Mouse (Mus musculus) gastrocnemius, adult 8-10 months (tissue): ENCODE results near the gene Ffar3. TPM values are rescaled to one million over a fixed set of nuclear protein-coding genes. Genes with fewer than 3 reads are reported as not detected.
"Not testable (repeated sequence)": the region's sequence is repeated elsewhere in the genome, so short reads cannot be mapped to it uniquely, and the experiment has no call there.

Source experiments
- DNase-seq, 2 experiments: peaks; one replicate each; pipeline ENCODE4 v3.0.0; 2022; ENCODE audit warnings: low spot score in 2 of 2
- total RNA-seq, 4 experiments: library from RNA; stranded (reverse); gene quantifications; 2 replicates each; pipeline ENCODE4 v1.2.4; 2022

The Ffar3 gene
- total RNA-seq, 4 experiments from 2014 or later = not detected

- no peak for DNase-seq
Observed at GRCm38 (mm10) chr7:30844676-30845297, 11.2 kb downstream of the Ffar3 start.

DNA sequence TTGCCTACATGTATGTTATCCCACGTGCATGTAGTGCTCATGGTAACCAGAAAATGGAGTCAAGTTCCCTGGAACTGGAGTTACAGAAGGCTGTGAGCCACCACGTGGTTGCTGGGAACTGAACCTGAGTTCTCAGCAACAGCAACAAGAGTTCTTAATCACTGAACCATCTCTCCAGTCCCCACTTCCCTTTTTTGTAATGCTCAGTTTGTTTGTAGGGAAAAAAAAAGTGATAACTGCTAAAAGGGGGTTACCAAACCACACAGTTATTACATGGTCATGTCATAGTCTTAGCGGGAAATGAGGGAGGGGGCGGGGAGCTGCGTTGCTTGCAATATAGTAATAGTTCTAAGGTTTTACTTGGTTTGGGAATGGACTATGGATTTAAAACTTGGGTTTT lies 13.9 kb downstream of the Ffar3 start:
- DNase-seq = no peak

DNA sequence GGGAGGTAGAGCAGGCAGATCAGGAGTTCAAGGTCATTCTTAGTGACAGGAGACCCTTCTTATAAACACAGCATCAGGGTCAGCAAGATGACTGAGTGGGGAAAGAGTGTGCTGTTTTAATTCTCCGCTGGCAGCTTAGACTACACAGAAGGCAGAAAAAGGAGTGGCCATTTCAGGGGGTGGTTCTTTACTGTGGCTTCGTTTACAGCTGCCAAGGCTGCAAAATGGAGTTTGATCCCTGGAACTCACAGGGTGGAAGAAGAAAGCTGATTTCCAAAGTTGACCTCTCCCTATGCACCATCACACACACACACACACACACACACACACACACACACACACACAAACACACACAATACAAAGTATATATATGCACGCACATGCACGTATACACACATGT lies 14.6 kb downstream of the Ffar3 start:
- DNase-seq = no peak

GRCm38 (mm10) chr7:30840306-30840705 lies 15.7 kb downstream of the Ffar3 start:
- no peak for DNase-seq

DNA sequence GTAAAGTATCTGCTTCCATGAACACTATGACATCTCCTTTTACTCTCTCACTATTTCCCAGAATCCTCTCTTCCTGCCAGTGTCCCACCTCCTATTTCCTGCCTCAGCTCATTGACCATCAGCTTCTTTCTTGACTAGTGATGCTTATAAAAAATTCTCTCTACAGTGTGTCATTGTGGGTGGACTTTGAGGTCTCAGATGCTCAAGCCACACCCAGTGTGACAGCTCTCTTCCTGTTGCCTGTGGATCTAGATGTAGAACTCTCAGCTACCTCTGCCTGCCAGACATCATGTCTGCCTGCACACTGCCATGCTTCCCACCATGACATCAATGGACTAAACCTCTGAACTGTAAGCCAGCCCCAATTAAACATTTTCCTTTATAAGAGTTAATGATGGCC lies 18.7 kb downstream of the Ffar3 start:
- DNase-seq = no peak

- DNase-seq = not testable (repeated sequence)
Observed at GRCm38 (mm10) chr7:30832684-30833083, 23.3 kb downstream of the Ffar3 start.

DNA sequence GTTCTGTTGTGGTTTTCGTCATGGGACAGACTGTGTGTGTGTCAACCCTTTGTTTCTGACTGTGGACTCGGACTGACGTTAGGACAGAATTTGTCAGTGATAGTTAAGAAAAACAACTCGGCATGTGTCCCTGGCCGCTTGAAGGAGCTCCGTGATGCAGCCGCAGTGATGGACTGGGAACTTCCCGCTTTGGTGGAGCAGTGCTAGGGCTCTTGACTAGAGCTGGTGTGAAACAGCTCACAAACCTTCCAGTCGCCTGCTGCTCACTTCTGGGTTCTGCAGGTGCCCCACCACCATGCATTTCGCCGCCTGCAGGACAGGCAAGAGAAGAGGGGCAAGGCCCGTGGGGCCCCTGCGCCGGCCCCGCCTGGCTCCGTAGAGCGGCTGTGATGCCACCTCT lies 23.7 kb downstream of the Ffar3 start:
- DNase-seq = no peak

GRCm38 (mm10) chr7:30829428-30829827 lies 26.6 kb downstream of the Ffar3 start:
- DNase-seq = no peak

GRCm38 (mm10) chr7:30828871-30829270 lies 27.1 kb downstream of the Ffar3 start:
- DNase-seq = not testable (repeated sequence)

DNA sequence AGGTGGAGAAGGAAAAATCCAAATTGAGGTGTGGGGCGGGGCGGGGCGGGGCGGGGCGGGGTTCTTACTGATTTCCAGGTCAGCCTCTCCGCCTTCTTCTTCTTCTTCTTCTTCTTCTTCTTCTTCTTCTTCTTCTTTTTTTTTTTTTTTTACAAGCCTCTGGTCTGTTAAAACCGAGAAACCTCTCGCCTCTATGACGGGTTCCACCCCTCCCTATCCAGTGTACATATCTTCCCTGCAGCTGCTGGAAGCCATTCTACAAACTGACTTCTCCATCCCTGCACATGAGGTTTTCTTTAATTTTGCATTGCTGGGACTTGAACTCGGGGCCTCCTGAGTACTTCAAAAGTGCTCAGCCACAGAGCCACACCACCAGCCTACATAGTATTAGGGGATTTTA lies 29.3 kb downstream of the Ffar3 start:
- DNase-seq = no peak

DNA sequence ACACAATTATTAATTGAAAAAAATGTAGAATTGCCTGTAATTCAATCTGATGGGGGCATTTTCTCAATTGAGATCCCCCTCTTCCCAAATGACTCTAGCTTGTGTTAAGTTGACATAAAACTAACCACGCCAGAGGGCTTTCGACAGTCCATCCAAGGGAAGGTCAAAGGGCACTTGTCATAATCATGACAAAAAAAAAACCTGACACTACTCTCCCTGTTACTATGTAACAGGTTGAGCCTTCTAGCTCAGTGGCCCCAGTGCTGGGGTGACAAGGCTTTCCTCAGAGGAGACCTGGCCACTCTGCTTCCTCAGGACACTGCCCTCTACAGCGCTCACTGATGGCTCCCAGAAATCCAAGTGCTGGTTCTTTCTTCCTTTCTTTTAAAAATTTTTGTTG lies 31.7 kb downstream of the Ffar3 start:
- no peak for DNase-seq

GRCm38 (mm10) chr7:30823675-30824074 lies 32.3 kb downstream of the Ffar3 start, which contains the start of gene Ffar2:
Gene Ffar2 (minus strand): TSS chr7:30823775.
- no peak for DNase-seq

- no peak for DNase-seq
Observed at GRCm38 (mm10) chr7:30821532-30821931, 34.4 kb downstream of the Ffar3 start.

DNA sequence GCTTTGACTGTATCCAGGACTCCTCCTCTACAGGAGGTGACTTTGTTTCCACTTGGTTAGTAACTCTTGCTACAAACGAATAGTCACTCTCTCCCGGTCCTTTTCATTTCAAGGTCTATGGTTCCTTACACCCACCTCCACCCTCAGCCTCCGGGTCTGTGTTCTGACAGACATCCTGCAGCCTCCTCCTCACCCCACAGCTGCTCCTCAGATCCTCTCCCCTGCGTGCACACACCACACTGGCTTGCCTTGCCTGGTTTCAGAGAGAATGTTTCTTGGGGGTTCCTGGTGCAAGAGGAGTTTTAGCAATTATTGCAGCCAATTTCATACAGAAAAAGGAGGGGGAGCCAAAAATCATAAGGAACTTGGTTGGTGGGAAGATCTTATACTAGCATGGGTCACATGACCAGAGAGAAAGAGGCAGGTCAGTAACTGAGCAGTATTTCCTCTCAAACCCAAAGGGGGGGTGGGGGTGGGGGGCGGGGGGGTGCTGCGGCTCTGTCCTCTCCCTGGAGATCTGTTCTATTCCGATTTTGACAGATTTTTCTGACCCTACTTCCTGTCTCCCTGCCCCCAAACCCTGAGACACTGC lies 35.0 kb downstream of the Ffar3 start:
- DNase-seq = no peak

- DNase-seq = no peak
Observed at GRCm38 (mm10) chr7:30820131-30820530, 35.8 kb downstream of the Ffar3 start.

GRCm38 (mm10) chr7:30812291-30812807 lies 43.6 kb downstream of the Ffar3 start:
- no peak for DNase-seq

DNA sequence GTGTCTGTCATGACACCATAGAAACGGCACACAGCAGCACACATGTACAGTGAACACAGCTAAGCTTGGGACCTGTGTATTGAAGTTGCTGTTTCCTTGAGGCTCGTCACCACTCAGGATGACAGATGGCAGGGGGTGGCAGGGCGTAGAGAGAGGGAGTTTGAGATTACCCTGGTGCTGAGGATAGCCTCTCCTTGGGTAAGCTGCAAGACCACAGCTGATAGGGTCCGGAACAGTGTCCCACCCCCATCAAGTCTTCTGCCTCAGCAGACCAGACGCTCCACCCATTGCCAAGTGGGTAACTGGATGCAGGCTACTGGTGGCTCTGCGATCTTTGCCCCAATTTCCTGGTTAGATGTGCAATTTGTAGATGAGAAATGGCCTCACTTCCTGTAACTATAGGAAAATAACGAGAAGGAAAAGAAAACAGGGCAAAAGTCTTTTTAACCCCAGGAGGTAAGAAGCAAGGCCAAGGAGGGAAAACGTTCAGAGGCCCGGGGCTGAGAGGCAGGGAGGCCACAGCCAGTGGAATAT lies 44.2 kb downstream of the Ffar3 start:
- DNase-seq = no peak

- no peak for DNase-seq
Observed at GRCm38 (mm10) chr7:30810319-30810718, 45.7 kb downstream of the Ffar3 start.

- DNase-seq = no peak
Observed at GRCm38 (mm10) chr7:30805924-30806323, 50.1 kb downstream of the Ffar3 start.
